Mouse (Mus musculus) forebrain, embryonic 11.5 days (tissue): ENCODE results near the gene Pla2g10. TPM values are rescaled to one million over a fixed set of nuclear protein-coding genes. Genes with fewer than 3 reads are reported as not detected.
"Not testable (repeated sequence)": the region's sequence is repeated elsewhere in the genome, so short reads cannot be mapped to it uniquely, and the experiment has no call there.

Experiments
- ATAC-seq: fragments of 200-750 bp; cut with Nextera tagmentation; replicated peaks from 2 replicates; pipeline ENCODE4 v1.8.0; 2017; ENCODE audit warnings: moderate TSS enrichment; ENCODE audit not compliant: low FRiP score
- DNase-seq: peaks from one replicate; pipeline ENCODE4 v3.0.0-alpha.2; 2017; ENCODE audit warnings: low spot score
- H3K27ac ChIP-seq: fragments of 300-500 bp; sonication (generic); 2 replicates; pipeline ENCODE4 v1.5.1; 2014; ENCODE audit warnings: low read depth, low read length
- H3K27me3 ChIP-seq: fragments of 300-500 bp; sonication (generic); 2 replicates; pipeline ENCODE4 v1.6.1; 2014; ENCODE audit warnings: mild to moderate bottlenecking, low read length, mixed read lengths; ENCODE audit not compliant: control insufficient read depth, insufficient read depth
- H3K36me3 ChIP-seq: fragments of 300-500 bp; sonication (generic); 2 replicates; pipeline ENCODE4 v1.6.1; 2014; ENCODE audit warnings: mild to moderate bottlenecking, low read length, moderate library complexity, mixed read lengths; ENCODE audit not compliant: control insufficient read depth, insufficient read depth
- H3K4me1 ChIP-seq: fragments of 300-500 bp; sonication (generic); replicated peaks from 2 replicates; pipeline ENCODE4 v1.6.1; 2014; ENCODE audit warnings: low read length, mixed read lengths; ENCODE audit not compliant: control insufficient read depth, insufficient read depth
- H3K4me2 ChIP-seq: fragments of 300-500 bp; sonication (generic); 2 replicates; pipeline ENCODE4 v1.6.1; 2014; ENCODE audit warnings: low read depth, mild to moderate bottlenecking, low read length, moderate library complexity, mixed read lengths; ENCODE audit not compliant: severe bottlenecking
- H3K4me3 ChIP-seq: fragments of 300-500 bp; sonication (generic); 2 replicates; pipeline ENCODE4 v1.5.1; 2014; ENCODE audit warnings: low read depth, low read length
- H3K9ac ChIP-seq: fragments of 300-500 bp; sonication (generic); 2 replicates; pipeline ENCODE4 v1.6.1; 2014; ENCODE audit warnings: low read length
- H3K9me3 ChIP-seq: fragments of 300-500 bp; sonication (generic); 2 replicates; pipeline ENCODE4 v1.6.1; 2016; ENCODE audit warnings: low read length, mixed read lengths; ENCODE audit not compliant: control insufficient read depth
- WGBS: fragments of 180-500 bp; shearing (Covaris S2); extraction: QIAGEN DNeasy Blood & Tissue Kit; methylation state at CpG from one replicate; pipeline ENCODE4 v1.1.7; 2014; 5-methylcytosine and 5-hydroxymethylcytosine counted together
- polyA plus RNA-seq: library from polyadenylated mRNA; unstranded; fragments of >200 nt; fragmentation: Nextera tagmentation; extraction: Ambion mirVana; gene quantifications from 2 replicates; pipeline ENCODE4 v1.2.1, GENCODE M21; 2014

The Pla2g10 gene
- polyA plus RNA-seq, result not detected in 2 replicates

GRCm38 (mm10) chr16:13730285-13731255 is at the start of gene Pla2g10:
Gene Pla2g10, minus strand, starts transcription at chr16:13730983.
- Histone ChIP-seq H3K36me3 (no peaks in the 10 kb centered on the region), H3K27me3 (no peaks in the 10 kb centered on the region), H3K9me3 (no peaks in the 10 kb centered on the region), H3K27ac (no peak within 1 kb of the TSS), H3K4me3 (no peak within 1 kb of the TSS), H3K4me2 (peak within 1 kb of the TSS; percentile 18; the same call in 1 of the 2 replicates), H3K9ac (no peak within 1 kb of the TSS), H3K4me1 (no peaks in the 10 kb centered on the region)
- no peak; the same call in 1 of the 2 replicates for ATAC-seq
- DNase-seq, result no peak
- WGBS, result 16% methylated on average over 26 of the region's 26 CpGs

- not testable (repeated sequence) for ATAC-seq
Measured at GRCm38 (mm10) chr16:13774651-13775050, 43.9 kb upstream of the Pla2g10 start.

GRCm38 (mm10) chr16:13774011-13774410 is 43.2 kb upstream of the Pla2g10 start:
- ATAC-seq, H3K27ac ChIP-seq, H3K4me1 ChIP-seq, H3K27me3 ChIP-seq, H3K36me3 ChIP-seq, H3K9me3 ChIP-seq, DNase-seq, H3K4me3 ChIP-seq, H3K4me2 ChIP-seq, H3K9ac ChIP-seq: not testable (repeated sequence)
- 93% methylated on average over 2 of the region's 2 CpGs for WGBS

More at GRCm38 (mm10) chr16:13774651-13775050, 43.9 kb upstream of the Pla2g10 start:
- H3K27ac ChIP-seq, H3K4me2 ChIP-seq, H3K27me3 ChIP-seq, H3K36me3 ChIP-seq, H3K9ac ChIP-seq, H3K4me1 ChIP-seq, H3K9me3 ChIP-seq, DNase-seq, H3K4me3 ChIP-seq: not testable (repeated sequence)
- WGBS, result 91% methylated on average over 3 of the region's 3 CpGs

DNA sequence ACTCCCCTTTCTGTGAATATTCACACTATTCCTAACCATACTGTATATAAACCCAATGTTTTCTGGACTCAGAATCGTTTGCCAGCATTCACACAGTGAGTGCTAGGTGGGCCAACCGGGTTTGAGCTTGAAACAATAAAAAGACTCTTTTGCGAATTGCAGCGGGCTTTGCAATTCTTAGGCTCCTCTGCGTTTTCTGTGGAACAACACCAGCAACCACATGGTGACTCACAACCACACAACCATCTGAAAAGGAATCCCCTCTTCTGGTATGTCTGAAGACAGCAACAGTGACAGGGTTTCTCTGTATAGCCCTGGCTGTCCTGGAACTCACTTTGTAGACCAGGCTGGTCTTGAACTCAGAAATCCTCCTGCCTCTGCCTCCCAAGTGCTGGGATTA is 41.3 kb upstream of the Pla2g10 start:
- WGBS, result 90% methylated on average over 5 of the region's 5 CpGs
- DNase-seq, result not testable (repeated sequence)

DNA sequence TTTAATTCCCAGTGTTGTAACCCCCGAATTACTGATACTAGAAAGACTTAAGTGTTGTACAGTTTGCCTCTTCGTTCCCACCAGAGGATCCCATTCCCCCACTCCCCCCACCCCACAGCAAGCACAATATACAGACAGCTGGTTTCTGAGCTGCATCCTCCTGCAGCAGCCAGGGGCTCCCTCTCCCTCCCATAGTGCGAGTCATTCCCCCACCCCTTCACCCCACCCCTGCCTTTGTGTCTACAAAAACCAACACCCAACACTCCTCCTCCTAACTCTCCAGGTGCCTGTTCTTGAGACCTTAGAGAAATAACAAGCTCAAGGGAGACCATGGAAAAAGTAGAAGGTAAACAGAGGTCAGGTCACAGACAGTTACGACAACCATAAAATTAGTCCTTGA is 40.8 kb upstream of the Pla2g10 start:
- not testable (repeated sequence) for H3K4me3 ChIP-seq, H3K27ac ChIP-seq, H3K9me3 ChIP-seq, DNase-seq, H3K27me3 ChIP-seq, H3K4me1 ChIP-seq, H3K4me2 ChIP-seq, ATAC-seq, H3K9ac ChIP-seq, H3K36me3 ChIP-seq
- 79% methylated on average over 4 of the region's 4 CpGs for WGBS

More for the DNA sequence above, 41.3 kb upstream of the Pla2g10 start:
- H3K4me1 ChIP-seq, H3K27ac ChIP-seq, H3K9me3 ChIP-seq, H3K4me2 ChIP-seq, ATAC-seq, H3K36me3 ChIP-seq, H3K9ac ChIP-seq, H3K4me3 ChIP-seq, H3K27me3 ChIP-seq: not testable (repeated sequence)

DNA sequence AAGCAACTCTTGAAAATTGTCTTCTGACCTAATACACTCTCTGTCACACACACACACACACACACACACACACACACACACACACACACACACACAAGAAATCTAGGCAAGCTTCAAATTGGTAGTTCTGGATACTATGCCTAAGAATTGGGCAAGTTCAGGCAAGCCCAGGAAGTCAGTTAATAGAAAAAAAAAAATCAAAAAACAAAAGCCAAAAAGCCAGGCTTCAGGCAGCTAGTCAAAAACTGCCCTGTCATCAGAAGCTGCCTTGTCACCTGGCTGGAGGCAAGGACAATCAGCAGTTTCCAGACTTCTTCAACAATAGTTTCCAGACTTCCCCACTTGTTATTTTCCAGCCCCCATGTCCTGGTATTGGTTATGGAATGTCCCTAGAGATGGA is 35.6 kb upstream of the Pla2g10 start:
- Histone ChIP-seq H3K9me3 (no peaks in the 10 kb centered on the region), H3K9ac (no peak overlapping the region), H3K4me1 (no peaks in the 10 kb centered on the region), H3K27ac (no peak overlapping the region), H3K4me3 (no peak overlapping the region), H3K27me3 (no peaks in the 10 kb centered on the region), H3K36me3 (no peaks in the 10 kb centered on the region), H3K4me2 (no peak overlapping the region)
- DNase-seq, result no peak
- no peak for ATAC-seq

GRCm38 (mm10) chr16:13764519-13764918 is 33.7 kb upstream of the Pla2g10 start:
- Histone ChIP-seq H3K4me2 (no peak overlapping the region), H3K4me3 (no peak overlapping the region), H3K9me3 (no peaks in the 10 kb centered on the region), H3K36me3 (no peaks in the 10 kb centered on the region), H3K27ac (no peak overlapping the region), H3K9ac (no peak overlapping the region), H3K4me1 (no peaks in the 10 kb centered on the region), H3K27me3 (no peaks in the 10 kb centered on the region)
- DNase-seq, result no peak
- ATAC-seq, result no peak
- WGBS, result 84% methylated on average over 3 of the region's 3 CpGs

DNA sequence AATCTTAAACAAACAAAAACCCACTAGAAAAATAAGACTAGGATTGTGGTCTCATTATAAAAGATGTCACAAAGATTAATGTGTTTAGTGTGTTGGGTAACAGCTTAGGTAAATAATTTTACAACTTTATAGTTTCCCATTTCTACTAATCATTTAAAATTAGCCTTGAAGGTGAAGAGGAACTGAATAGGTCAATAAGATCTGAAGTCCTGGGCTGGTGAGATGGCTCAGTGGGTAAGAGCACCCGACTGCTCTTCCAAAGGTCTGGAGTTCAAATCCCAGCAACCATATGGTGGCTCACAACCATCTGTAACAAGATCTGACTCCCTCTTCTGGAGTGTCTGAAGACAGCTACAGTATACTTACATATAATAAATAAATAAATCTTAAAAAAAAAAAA is 32.0 kb upstream of the Pla2g10 start:
- H3K27ac ChIP-seq, DNase-seq, H3K4me2 ChIP-seq, ATAC-seq, H3K27me3 ChIP-seq, H3K9me3 ChIP-seq, H3K9ac ChIP-seq, H3K4me1 ChIP-seq, H3K36me3 ChIP-seq, H3K4me3 ChIP-seq: not testable (repeated sequence)
- 91% methylated on average over 1 of the region's 1 CpGs for WGBS

GRCm38 (mm10) chr16:13757823-13758222 is 27.0 kb upstream of the Pla2g10 start:
- H3K36me3 ChIP-seq, result no peaks in the 10 kb centered on the region
- no peak for DNase-seq
- H3K9ac ChIP-seq, result no peak overlapping the region
- H3K9me3 ChIP-seq, result no peaks in the 10 kb centered on the region
- ATAC-seq, result no peak
- no peak overlapping the region for H3K4me3 ChIP-seq
- 96% methylated on average over 2 of the region's 2 CpGs for WGBS
- no peaks in the 10 kb centered on the region for H3K4me1 ChIP-seq
- H3K4me2 ChIP-seq, result no peak overlapping the region
- H3K27ac ChIP-seq, result no peak overlapping the region
- H3K27me3 ChIP-seq, result no peaks in the 10 kb centered on the region
